Mouse (Mus musculus): ENCODE results near the gene Erp27.
"Not testable (repeated sequence)": the region's sequence is repeated elsewhere in the genome, so short reads cannot be mapped to it uniquely, and the experiment has no call there.

Gene Erp27

DNA sequence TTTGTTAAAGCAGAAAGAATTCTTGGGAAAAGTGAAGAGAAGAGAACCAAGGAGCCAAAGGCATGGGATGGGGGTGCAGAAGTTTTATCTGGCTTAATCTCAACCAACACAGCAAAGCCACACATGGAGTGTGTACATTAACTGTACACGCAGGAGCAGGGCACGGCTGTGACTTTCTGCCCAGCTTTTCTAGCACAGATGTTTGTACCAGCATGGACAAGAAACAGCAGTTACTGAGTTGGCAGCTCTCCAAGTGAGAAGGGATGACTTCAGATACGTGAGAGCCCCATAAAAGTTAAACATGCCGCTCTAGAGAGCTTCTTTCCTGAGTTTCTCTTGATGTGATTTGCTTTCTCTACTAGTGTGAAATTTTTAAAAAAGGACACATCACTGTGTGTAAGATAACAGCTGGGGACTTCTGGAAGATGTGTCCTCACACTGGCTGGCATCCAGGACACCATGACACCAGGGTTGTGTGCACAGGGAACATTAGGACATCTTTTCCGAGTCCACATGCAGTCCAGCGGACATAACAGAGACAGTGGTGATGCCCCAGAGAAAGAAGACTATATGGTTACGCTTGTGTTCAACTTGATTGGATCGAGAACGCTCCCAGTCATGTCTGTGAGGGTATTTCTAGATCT is 11.6 kb downstream of the Erp27 start:
- in situ Hi-C loops (cut with MseI, MboI), result no loop called here

GRCm38 (mm10) chr6:136906937-136907293 is 15.1 kb downstream of the Erp27 start:
- in situ Hi-C loops (cut with MseI, MboI), result no loop called here

DNA sequence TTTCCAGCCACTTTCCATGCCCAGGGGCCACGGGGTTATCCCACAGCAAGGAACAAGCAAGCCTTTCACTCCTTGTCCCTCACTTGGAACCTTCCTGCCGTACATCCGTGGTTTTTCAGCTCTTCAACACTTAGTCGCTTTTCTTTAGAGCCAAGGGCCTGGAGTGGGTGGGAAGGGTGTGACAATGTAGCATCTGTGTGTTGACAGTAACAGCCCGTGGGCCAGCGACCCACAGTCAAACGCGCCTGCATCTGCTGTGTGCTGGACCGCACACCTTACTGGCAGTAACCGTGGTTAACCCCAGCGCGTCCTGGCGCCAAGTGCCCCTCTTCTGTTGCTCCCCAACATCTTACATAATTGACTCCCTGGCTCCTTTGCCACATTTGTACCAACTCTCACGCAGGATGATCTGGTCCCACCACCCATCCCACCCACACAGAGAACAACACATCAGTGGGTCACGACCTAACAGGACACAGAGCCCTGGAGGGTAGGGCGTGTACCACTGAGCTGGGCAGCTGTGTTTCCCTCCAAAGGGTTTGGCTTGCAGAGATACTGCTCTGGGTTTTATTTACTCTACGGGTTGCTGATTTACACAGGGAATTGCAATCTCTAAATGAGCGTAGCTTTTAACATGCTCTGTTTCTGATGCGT is 15.6 kb downstream of the Erp27 start:
- in situ Hi-C loops (cut with MseI, MboI), result no loop called here

DNA sequence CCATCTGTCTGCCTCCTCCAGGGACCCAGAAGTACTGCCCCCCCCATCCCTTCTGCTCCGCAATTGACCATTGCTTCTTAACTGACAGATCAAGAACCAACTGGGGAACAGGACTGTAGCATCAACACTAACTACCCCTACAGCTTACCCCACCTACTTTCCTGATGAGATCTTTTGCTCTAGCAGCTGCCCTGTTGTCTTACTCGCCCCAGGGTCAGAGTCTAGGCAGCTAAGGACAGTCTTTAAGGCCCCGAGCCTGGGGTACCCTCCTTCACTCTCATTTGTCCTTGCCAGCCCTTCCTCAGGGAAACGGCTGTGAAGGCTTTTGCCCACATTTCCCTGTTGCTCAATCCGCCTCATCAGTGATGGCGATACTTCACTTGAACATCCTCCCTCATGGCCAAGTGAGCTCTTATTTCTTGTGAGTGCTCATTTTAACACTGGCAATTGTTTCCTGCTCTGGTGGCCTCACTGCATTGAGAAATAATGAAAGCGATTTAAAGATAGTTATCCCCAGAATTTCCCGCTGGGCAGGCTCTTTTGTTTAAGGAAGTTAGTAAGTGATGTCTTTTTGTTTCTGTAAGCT is 18.0 kb downstream of the Erp27 start:
- in situ Hi-C loops (cut with MseI, MboI), result no loop called here

GRCm38 (mm10) chr6:136902527-136902926 is 19.5 kb downstream of the Erp27 start:
- in situ Hi-C loops (cut with MseI, MboI), result no loop called here

GRCm38 (mm10) chr6:136901010-136901409 is 21.0 kb downstream of the Erp27 start:
- in situ Hi-C loops (cut with MseI, MboI), result no loop called here

- in situ Hi-C loops (cut with MseI, MboI), result no loop called here
Measured at GRCm38 (mm10) chr6:136900369-136901009, 21.5 kb downstream of the Erp27 start.

DNA sequence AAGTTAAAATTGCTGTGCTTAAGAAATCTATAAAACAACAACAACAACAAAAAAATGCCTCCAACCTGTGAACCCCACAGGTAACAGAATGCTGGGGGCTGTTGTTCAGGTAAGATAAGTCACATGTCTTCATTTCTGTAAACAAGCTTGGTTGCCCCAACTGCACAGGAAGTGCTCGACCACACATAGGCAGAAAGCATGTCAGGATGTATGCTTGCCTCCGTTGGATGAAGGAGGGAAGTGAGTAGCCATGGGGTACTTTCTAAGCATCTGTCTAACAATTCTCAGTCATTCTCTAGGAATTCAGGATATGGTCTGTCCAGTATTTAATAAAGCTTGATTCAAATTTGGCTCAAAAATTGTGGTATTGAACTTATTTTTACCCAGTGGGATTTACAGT is 23.0 kb downstream of the Erp27 start:
- in situ Hi-C loops (cut with MseI, MboI), result no loop called here

DNA sequence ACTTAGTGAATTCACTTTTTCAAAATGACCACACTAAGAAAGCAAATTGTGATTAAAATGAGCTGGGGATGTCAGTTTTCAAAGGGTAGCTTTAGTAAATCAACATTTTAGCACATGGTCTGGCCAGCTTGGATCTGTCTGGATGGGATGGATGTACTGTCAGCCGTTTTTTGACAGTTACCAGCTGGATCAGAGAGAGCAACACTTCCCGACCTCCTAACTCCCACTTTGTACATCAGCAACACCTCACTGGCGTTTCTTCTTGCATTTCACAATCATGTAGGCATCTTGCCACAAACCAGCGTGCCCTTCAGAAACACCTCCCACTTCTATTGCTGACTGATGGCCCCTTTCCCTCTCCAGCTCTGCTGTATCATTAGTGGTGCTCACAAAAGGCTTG is 23.8 kb downstream of the Erp27 start:
- in situ Hi-C loops (cut with MseI, MboI), result no loop called here

GRCm38 (mm10) chr6:136897789-136898188 is 24.2 kb downstream of the Erp27 start:
- in situ Hi-C loops (cut with MseI, MboI), result no loop called here

DNA sequence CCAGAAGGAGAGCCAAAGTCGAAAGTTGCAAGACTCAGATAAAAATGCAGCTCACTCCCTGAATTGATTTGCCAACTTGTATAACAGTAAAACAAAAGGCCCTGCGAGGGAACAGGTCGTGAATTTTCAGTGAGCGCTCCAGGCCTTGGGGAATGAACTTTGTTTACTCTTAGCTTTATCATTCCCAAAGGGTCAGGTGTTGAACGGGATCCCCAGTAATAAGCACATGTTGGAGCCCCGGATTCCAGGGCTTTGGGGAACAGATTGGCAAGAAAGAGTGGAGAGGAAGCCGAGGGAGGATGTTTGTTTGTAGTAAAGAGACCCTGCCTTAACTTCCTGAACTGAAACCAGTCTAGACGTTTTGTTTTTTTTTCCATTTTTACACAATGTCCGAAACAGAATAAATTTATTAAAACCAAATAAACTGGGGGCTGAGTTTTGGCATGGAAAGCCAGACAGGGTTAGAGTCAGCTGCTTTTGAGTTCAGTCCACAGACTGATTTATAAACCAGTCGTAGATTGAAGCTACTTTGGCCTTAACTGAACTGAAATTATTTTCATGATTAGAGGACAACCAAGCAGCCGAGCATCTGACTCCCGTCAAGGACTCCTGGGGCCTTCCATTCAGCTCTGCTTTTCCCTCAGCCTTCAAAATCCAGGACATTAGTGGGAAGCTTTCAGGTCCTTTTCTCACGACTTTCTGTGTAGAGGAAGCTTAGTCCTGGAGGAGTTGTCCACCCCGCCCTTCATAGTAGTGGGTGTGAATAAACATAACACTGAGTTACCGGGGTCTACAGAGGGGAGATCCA is 27.2 kb downstream of the Erp27 start:
- in situ Hi-C loops (cut with MseI, MboI), result no loop called here

- in situ Hi-C loops (cut with MseI, MboI), result no loop called here
Measured at GRCm38 (mm10) chr6:136892002-136892401, 30.0 kb downstream of the Erp27 start.

- in situ Hi-C loops (cut with MseI, MboI), result no loop called here
Measured at GRCm38 (mm10) chr6:136889554-136889953, 32.4 kb downstream of the Erp27 start.

DNA sequence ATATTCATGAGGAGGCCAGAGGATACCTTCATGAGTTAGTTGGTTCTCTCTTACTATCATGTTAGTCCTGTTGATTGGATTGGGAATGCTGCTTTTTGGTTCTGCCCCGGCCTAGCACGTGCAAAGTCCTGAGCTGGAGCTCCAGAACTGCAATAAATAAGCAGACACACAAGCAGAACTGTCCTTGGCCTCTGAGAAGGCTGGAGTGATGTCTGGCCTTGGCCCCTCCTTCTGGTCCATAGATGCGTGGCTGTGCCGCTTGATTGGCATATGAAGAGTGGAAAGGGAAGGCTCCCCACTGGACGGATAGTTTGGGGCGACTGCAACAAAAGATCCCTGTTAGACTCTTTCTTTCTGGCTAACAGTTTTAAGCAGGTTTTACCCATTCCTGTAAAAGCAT is 32.9 kb downstream of the Erp27 start:
- in situ Hi-C loops (cut with MseI, MboI), result no loop called here

DNA sequence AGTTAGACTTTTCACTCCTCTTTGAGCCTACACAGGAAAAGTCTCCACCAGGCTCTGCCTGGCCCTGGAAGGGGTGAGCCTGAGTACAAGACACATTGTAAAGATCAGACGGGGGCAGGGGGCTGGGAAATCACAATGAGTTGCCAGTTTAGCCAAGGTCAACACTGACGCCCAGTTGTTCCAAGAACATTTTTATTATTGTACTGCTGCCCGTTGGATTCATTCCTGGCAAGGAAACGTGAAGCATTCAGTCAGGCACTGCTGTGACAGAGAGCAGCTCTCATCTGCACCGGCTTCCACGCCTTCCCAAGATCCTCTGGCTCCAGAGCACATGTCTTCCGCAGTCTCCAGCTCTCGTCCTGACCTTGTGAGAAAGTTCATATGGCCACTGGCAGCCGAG is 34.1 kb downstream of the Erp27 start:
- in situ Hi-C loops (cut with MseI, MboI), result no loop called here

DNA sequence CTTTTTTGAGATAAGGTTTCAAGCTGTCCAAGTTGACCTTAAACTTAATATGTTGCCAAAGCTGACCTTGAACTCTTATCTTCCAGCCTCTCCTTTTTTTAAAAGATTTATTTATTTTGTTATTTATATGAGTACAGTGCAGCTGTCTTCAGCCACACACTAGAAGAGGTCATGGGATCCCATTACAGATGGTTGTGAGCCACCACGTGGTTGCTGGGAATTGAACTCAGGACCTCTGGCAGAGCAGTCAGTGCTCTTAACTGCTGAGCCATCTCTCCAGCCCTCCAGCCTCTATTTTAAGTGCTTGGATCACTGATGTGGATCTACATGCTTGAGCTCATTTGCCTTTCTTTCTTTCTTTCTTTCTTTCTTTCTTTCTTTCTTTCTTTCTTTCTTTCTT is 37.2 kb downstream of the Erp27 start:
- in situ Hi-C loops (cut with MseI, MboI), result not testable (repeated sequence)

DNA sequence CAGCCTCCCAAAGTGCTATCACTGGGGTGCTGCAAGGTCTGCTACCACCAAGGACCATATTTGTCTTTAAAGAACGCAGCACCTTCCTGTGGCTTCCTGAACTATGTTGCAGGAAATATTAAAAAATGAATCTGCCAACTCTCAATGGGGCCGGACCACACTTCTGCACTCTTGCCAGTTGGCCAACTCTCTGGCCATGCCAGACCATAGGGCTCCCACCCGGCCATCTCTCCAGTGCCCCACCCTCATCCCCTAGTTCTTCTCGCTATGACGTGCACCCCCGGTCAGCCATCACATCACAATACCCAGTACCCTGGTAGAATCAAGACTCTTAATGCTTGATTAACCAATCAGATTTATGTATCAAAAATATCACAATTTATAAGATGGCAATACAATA is 38.0 kb downstream of the Erp27 start:
- in situ Hi-C loops (cut with MseI, MboI), result no loop called here

DNA sequence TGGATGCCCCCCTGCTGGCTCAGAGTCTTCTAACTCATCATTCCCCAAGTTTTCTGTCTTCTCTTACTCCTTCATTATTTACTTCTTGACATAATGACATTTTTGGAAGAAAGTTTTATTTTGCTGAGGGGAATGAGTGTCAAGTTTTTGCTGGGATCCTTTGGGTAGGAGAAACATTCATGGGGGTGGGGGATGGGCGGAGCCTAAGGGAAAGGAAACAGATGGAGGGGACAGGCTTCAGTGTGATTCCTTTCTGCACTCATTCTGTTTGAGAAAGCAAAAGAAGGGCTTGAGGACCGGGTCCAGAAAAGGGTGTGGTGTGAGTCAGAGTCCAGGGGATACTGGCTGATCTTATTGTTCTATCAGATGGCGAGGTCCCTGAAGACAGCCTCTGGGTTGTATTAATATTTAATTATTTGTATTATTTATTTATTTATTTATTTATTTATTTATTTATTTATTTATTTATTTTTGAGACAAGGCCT is 38.5 kb downstream of the Erp27 start:
- in situ Hi-C loops (cut with MseI, MboI), result no loop called here

GRCm38 (mm10) chr6:136881678-136882077 is 40.3 kb downstream of the Erp27 start:
- in situ Hi-C loops (cut with MseI, MboI), result no loop called here

- in situ Hi-C loops (cut with MseI, MboI), result no loop called here
Measured at GRCm38 (mm10) chr6:136875670-136876069, 46.3 kb downstream of the Erp27 start, which contains the start of gene Mgp. Mgp (minus strand) TSS chr6:136875823.

- in situ Hi-C loops (cut with MseI, MboI), result no loop called here
Measured at GRCm38 (mm10) chr6:136874599-136874998, 47.4 kb downstream of the Erp27 start.

- in situ Hi-C loops (cut with MseI, MboI), result loop anchor here in 1 of 2 experiments (10.0 kb wide), 1 partner anchor 96 kb away; no protein-coding TSS in a partner anchor
Measured at GRCm38 (mm10) chr6:136868921-136869320, 53.1 kb downstream of the Erp27 start.
